Mouse (Mus musculus): Measurements from ENCODE around the gene Gdf7. TPM values are rescaled to one million over a fixed set of nuclear protein-coding genes. Genes with fewer than 3 reads are reported as not detected.

Gdf7 gene
- under 1 TPM in 1 of 2 experiments, not detected in 1; 0.48 TPM for total RNA-seq (2021)

GRCm38 (mm10) chr12:8301841-8302431 is at the start of gene Gdf7:
Gene Gdf7, minus strand, starts transcription at chr12:8301954.
- no peak for DNase-seq
- intact Hi-C loops (cut with DNase I): no loop called here

- DNase-seq: peak; percentile 75 to 76
Measured at GRCm38 (mm10) chr12:8351025-8351903, 49.5 kb upstream of the Gdf7 start.

GRCm38 (mm10) chr12:8348733-8349513 is 47.2 kb upstream of the Gdf7 start:
- intact Hi-C loops (cut with DNase I): no loop called here

More at GRCm38 (mm10) chr12:8351025-8351903, 49.5 kb upstream of the Gdf7 start:
- intact Hi-C loops (cut with DNase I): no loop called here

GRCm38 (mm10) chr12:8347746-8348462 is 46.1 kb upstream of the Gdf7 start:
- intact Hi-C loops (cut with DNase I): no loop called here
- no peak for DNase-seq

More at GRCm38 (mm10) chr12:8348733-8349513, 47.2 kb upstream of the Gdf7 start:
- no peak for DNase-seq

- intact Hi-C loops (cut with DNase I): no loop called here
Measured at GRCm38 (mm10) chr12:8345539-8345938, 43.8 kb upstream of the Gdf7 start.

GRCm38 (mm10) chr12:8344897-8345296 is 43.1 kb upstream of the Gdf7 start:
- peak; percentile 63 to 67 for DNase-seq
- intact Hi-C loops (cut with DNase I): no loop called here

More at GRCm38 (mm10) chr12:8345539-8345938, 43.8 kb upstream of the Gdf7 start:
- no peak for DNase-seq

GRCm38 (mm10) chr12:8343381-8343780 is 41.6 kb upstream of the Gdf7 start:
- intact Hi-C loops (cut with DNase I): no loop called here
- DNase-seq: no peak

- intact Hi-C loops (cut with DNase I): no loop called here
- no peak for DNase-seq
Measured at GRCm38 (mm10) chr12:8341008-8341407, 39.3 kb upstream of the Gdf7 start.

- intact Hi-C loops (cut with DNase I): no loop called here
- DNase-seq: no peak
Measured at GRCm38 (mm10) chr12:8339591-8340319, 38.0 kb upstream of the Gdf7 start.

GRCm38 (mm10) chr12:8338918-8339317 is 37.2 kb upstream of the Gdf7 start:
- intact Hi-C loops (cut with DNase I): no loop called here
- DNase-seq: no peak

GRCm38 (mm10) chr12:8338491-8338890 is 36.7 kb upstream of the Gdf7 start:
- intact Hi-C loops (cut with DNase I): no loop called here
- no peak for DNase-seq

- DNase-seq: peak in 1 of 2 experiments; percentile 42
- intact Hi-C loops (cut with DNase I): no loop called here
Measured at GRCm38 (mm10) chr12:8337286-8338060, 35.7 kb upstream of the Gdf7 start.

GRCm38 (mm10) chr12:8336601-8337285 is 35.0 kb upstream of the Gdf7 start:
- intact Hi-C loops (cut with DNase I): no loop called here
- DNase-seq: no peak

GRCm38 (mm10) chr12:8335503-8335902 is 33.7 kb upstream of the Gdf7 start:
- no peak for DNase-seq
- intact Hi-C loops (cut with DNase I): no loop called here

- peak; percentile 77 to 79 for DNase-seq
- intact Hi-C loops (cut with DNase I): no loop called here
Measured at GRCm38 (mm10) chr12:8334261-8334660, 32.5 kb upstream of the Gdf7 start.

- DNase-seq: peak in 1 of 2 experiments; percentile 18
- intact Hi-C loops (cut with DNase I): no loop called here
Measured at GRCm38 (mm10) chr12:8333617-8334016, 31.9 kb upstream of the Gdf7 start.

GRCm38 (mm10) chr12:8332174-8332542 is 30.4 kb upstream of the Gdf7 start:
- intact Hi-C loops (cut with DNase I): no loop called here
- DNase-seq: no peak

GRCm38 (mm10) chr12:8331489-8332173 is 29.9 kb upstream of the Gdf7 start:
- intact Hi-C loops (cut with DNase I): no loop called here

More at GRCm38 (mm10) chr12:8331489-8332173, 29.9 kb upstream of the Gdf7 start:
- peak; percentile 80 to 82 for DNase-seq
